Mouse (Mus musculus) forebrain, embryonic 11.5 days (tissue): ENCODE results near the gene Stk10. TPM values are rescaled to one million over a fixed set of nuclear protein-coding genes. Genes with fewer than 3 reads are reported as not detected.
"Not testable (repeated sequence)": the region's sequence is repeated elsewhere in the genome, so short reads cannot be mapped to it uniquely, and the experiment has no call there.

Experiments
- ATAC-seq: fragments of 200-750 bp; cut with Nextera tagmentation; replicated peaks from 2 replicates; pipeline ENCODE4 v1.8.0; 2017; ENCODE audit warnings: moderate TSS enrichment; ENCODE audit not compliant: low FRiP score
- DNase-seq: peaks from one replicate; pipeline ENCODE4 v3.0.0-alpha.2; 2017; ENCODE audit warnings: low spot score
- H3K27ac ChIP-seq: fragments of 300-500 bp; sonication (generic); 2 replicates; pipeline ENCODE4 v1.5.1; 2014; ENCODE audit warnings: low read depth, low read length
- H3K27me3 ChIP-seq: fragments of 300-500 bp; sonication (generic); 2 replicates; pipeline ENCODE4 v1.6.1; 2014; ENCODE audit warnings: mild to moderate bottlenecking, low read length, mixed read lengths; ENCODE audit not compliant: control insufficient read depth, insufficient read depth
- H3K36me3 ChIP-seq: fragments of 300-500 bp; sonication (generic); 2 replicates; pipeline ENCODE4 v1.6.1; 2014; ENCODE audit warnings: mild to moderate bottlenecking, low read length, moderate library complexity, mixed read lengths; ENCODE audit not compliant: control insufficient read depth, insufficient read depth
- H3K4me1 ChIP-seq: fragments of 300-500 bp; sonication (generic); replicated peaks from 2 replicates; pipeline ENCODE4 v1.6.1; 2014; ENCODE audit warnings: low read length, mixed read lengths; ENCODE audit not compliant: control insufficient read depth, insufficient read depth
- H3K4me2 ChIP-seq: fragments of 300-500 bp; sonication (generic); 2 replicates; pipeline ENCODE4 v1.6.1; 2014; ENCODE audit warnings: low read depth, mild to moderate bottlenecking, low read length, moderate library complexity, mixed read lengths; ENCODE audit not compliant: severe bottlenecking
- H3K4me3 ChIP-seq: fragments of 300-500 bp; sonication (generic); 2 replicates; pipeline ENCODE4 v1.5.1; 2014; ENCODE audit warnings: low read depth, low read length
- H3K9ac ChIP-seq: fragments of 300-500 bp; sonication (generic); 2 replicates; pipeline ENCODE4 v1.6.1; 2014; ENCODE audit warnings: low read length
- H3K9me3 ChIP-seq: fragments of 300-500 bp; sonication (generic); 2 replicates; pipeline ENCODE4 v1.6.1; 2016; ENCODE audit warnings: low read length, mixed read lengths; ENCODE audit not compliant: control insufficient read depth
- WGBS: fragments of 180-500 bp; shearing (Covaris S2); extraction: QIAGEN DNeasy Blood & Tissue Kit; methylation state at CpG from one replicate; pipeline ENCODE4 v1.1.7; 2014; 5-methylcytosine and 5-hydroxymethylcytosine counted together
- polyA plus RNA-seq: library from polyadenylated mRNA; unstranded; fragments of >200 nt; fragmentation: Nextera tagmentation; extraction: Ambion mirVana; gene quantifications from 2 replicates; pipeline ENCODE4 v1.2.1, GENCODE M21; 2014

The Stk10 gene
- polyA plus RNA-seq, 1 experiment from 2014 or later, result 1.4 TPM

GRCm38 (mm10) chr11:32495283-32495682 lies 37.8 kb upstream of the Stk10 start:
- Histone ChIP-seq H3K27ac (no peak overlapping the region), H3K4me3 (no peak overlapping the region), H3K4me1 (no peaks in the 10 kb centered on the region), H3K4me2 (no peak overlapping the region), H3K36me3 (no peaks in the 10 kb centered on the region), H3K27me3 (no peaks in the 10 kb centered on the region), H3K9me3 (no peaks in the 10 kb centered on the region), H3K9ac (no peak overlapping the region)
- WGBS, result 97% methylated on average over 2 of the region's 2 CpGs
- no peak for ATAC-seq
- no peak for DNase-seq

GRCm38 (mm10) chr11:32498757-32499535 lies 34.2 kb upstream of the Stk10 start:
- no peak overlapping the region for H3K4me2 ChIP-seq
- DNase-seq, result no peak
- no peak overlapping the region for H3K4me3 ChIP-seq
- 90% methylated on average over 7 of the region's 7 CpGs for WGBS
- no peaks in the 10 kb centered on the region for H3K27me3 ChIP-seq
- H3K36me3 ChIP-seq, result no peaks in the 10 kb centered on the region
- no peak overlapping the region for H3K9ac ChIP-seq
- H3K9me3 ChIP-seq, result no peaks in the 10 kb centered on the region
- H3K4me1 ChIP-seq, result no peaks in the 10 kb centered on the region
- H3K27ac ChIP-seq, result no peak overlapping the region
- no peak for ATAC-seq

GRCm38 (mm10) chr11:32499931-32500330 lies 33.2 kb upstream of the Stk10 start:
- no peak overlapping the region for H3K27ac ChIP-seq
- H3K9ac ChIP-seq, result no peak overlapping the region
- DNase-seq, result no peak
- H3K27me3 ChIP-seq, result no peaks in the 10 kb centered on the region
- WGBS, result 98% methylated on average over 4 of the region's 4 CpGs
- no peak for ATAC-seq
- H3K4me2 ChIP-seq, result no peak overlapping the region
- H3K36me3 ChIP-seq, result no peaks in the 10 kb centered on the region
- no peaks in the 10 kb centered on the region for H3K4me1 ChIP-seq
- no peaks in the 10 kb centered on the region for H3K9me3 ChIP-seq
- no peak overlapping the region for H3K4me3 ChIP-seq

- no peaks in the 10 kb centered on the region for H3K36me3 ChIP-seq
- no peak overlapping the region for H3K9ac ChIP-seq
- no peak overlapping the region for H3K4me3 ChIP-seq
- H3K27ac ChIP-seq, result no peak overlapping the region
- 93% methylated on average over 2 of the region's 2 CpGs for WGBS
- H3K27me3 ChIP-seq, result no peaks in the 10 kb centered on the region
- ATAC-seq, result no peak
- H3K4me2 ChIP-seq, result no peak overlapping the region
- no peak for DNase-seq
- no peaks in the 10 kb centered on the region for H3K9me3 ChIP-seq
- H3K4me1 ChIP-seq, result no peaks in the 10 kb centered on the region
Measured at GRCm38 (mm10) chr11:32503711-32504110, 29.4 kb upstream of the Stk10 start.

- H3K36me3 ChIP-seq, result no peaks in the 10 kb centered on the region
- H3K9ac ChIP-seq, result no peak overlapping the region
- no peaks in the 10 kb centered on the region for H3K9me3 ChIP-seq
- WGBS, result 80% methylated on average over 7 of the region's 7 CpGs
- no peak for DNase-seq
- no peak overlapping the region for H3K27ac ChIP-seq
- no peak overlapping the region for H3K4me3 ChIP-seq
- no peaks in the 10 kb centered on the region for H3K4me1 ChIP-seq
- no peaks in the 10 kb centered on the region for H3K27me3 ChIP-seq
- ATAC-seq, result no peak
- H3K4me2 ChIP-seq, result no peak overlapping the region
Measured at GRCm38 (mm10) chr11:32505091-32505739, 27.9 kb upstream of the Stk10 start.

- Histone ChIP-seq H3K4me2 (no peak overlapping the region), H3K27me3 (no peaks in the 10 kb centered on the region), H3K4me1 (no peaks in the 10 kb centered on the region), H3K4me3 (no peak overlapping the region), H3K9me3 (no peaks in the 10 kb centered on the region), H3K27ac (no peak overlapping the region), H3K36me3 (no peaks in the 10 kb centered on the region), H3K9ac (no peak overlapping the region)
- WGBS, result 78% methylated on average over 1 of the region's 1 CpGs
- DNase-seq (no peak), ATAC-seq (no peak)
Measured at GRCm38 (mm10) chr11:32510930-32511329, 22.2 kb upstream of the Stk10 start.

- H3K9me3 ChIP-seq, H3K4me3 ChIP-seq, DNase-seq, H3K4me1 ChIP-seq, ATAC-seq, H3K36me3 ChIP-seq, H3K9ac ChIP-seq, H3K27me3 ChIP-seq, H3K27ac ChIP-seq, H3K4me2 ChIP-seq: not testable (repeated sequence)
- 83% methylated on average over 5 of the region's 5 CpGs for WGBS
Measured at GRCm38 (mm10) chr11:32514853-32515252, 18.3 kb upstream of the Stk10 start.

- no peaks in the 10 kb centered on the region for H3K27me3 ChIP-seq
- H3K9ac ChIP-seq, result no peak overlapping the region
- H3K4me3 ChIP-seq, result no peak overlapping the region
- H3K9me3 ChIP-seq, result no peaks in the 10 kb centered on the region
- no peaks in the 10 kb centered on the region; the same call in 1 of the 2 replicates for H3K36me3 ChIP-seq
- no peak overlapping the region for H3K4me2 ChIP-seq
- H3K27ac ChIP-seq, result no peak overlapping the region
- DNase-seq (no peak), ATAC-seq (no peak)
- WGBS, result 94% methylated on average over 12 of the region's 12 CpGs
- H3K4me1 ChIP-seq, result no peaks in the 10 kb centered on the region
Measured at GRCm38 (mm10) chr11:32516091-32516490, 17.0 kb upstream of the Stk10 start.
